Mouse (Mus musculus): ENCODE measurements around the gene 1500011B03Rik. TPM values are rescaled to one million over a fixed set of nuclear protein-coding genes. Genes with fewer than 3 reads are reported as not detected.
A peak's percentile ranks its signal among the peaks of the same experiment; 100 is the strongest.

Gene 1500011B03Rik
- polyA plus RNA-seq, 1 experiment, result 36.3 TPM

DNA sequence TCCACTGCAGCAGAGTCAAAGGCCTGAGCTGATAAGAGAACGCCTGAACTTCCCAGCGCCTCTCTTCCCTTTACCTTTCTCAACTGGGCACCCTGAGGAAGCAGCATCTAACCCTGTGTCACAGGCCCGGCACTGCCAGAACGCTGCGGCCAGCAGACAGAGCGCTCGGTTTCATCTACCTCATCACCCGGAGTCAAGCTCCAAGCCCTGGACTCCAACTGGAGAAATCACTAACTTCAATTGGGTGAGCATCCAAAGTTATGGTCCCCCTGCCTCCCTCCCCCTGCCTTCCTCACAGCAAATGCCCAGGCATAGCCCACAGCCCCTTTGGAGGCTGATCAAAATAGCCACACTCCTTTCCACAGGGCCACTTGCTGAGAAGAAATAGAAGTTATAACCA, 56.6 kb downstream of the 1500011B03Rik start:
- Histone ChIP-seq H3K4me1 (ENCODE audit: control insufficient read depth, insufficient read depth, low read length) (no peaks in the 10 kb centered on the region), H3K27ac (ENCODE audit: insufficient read depth, low read length) (no peak overlapping the region), H3K9me3 (replicated peaks; ENCODE audit: control insufficient read depth, insufficient read depth, low read length, poor library complexity, severe bottlenecking) (no peaks in the 10 kb centered on the region), H3K27me3 (ENCODE audit: control insufficient read depth, insufficient read depth, low read length, poor library complexity, severe bottlenecking) (no peaks in the 10 kb centered on the region), H3K9ac (ENCODE audit: low read depth, poor library complexity, severe bottlenecking) (no peak overlapping the region), H3K36me3 (ENCODE audit: control insufficient read depth, insufficient read depth, low read length, poor library complexity, severe bottlenecking) (no peaks in the 10 kb centered on the region), H3K4me3 (ENCODE audit: low read depth, low read length) (no peak overlapping the region)
- TF ChIP-seq CTCF (IDR thresholded peaks at IDR 0.05; ENCODE audit: low read depth, low read length), result no peak
- no peak for TF ChIP-seq EP300 (IDR thresholded peaks at IDR 0.05; ENCODE audit: insufficient read depth, low read depth, low read length)
- no peak for TF ChIP-seq POLR2A (IDR thresholded peaks at IDR 0.05; ENCODE audit: insufficient read depth, low read length)

- no peaks in the 10 kb centered on the region for H3K9me3 ChIP-seq (replicated peaks; ENCODE audit: control insufficient read depth, insufficient read depth, low read length, poor library complexity, severe bottlenecking)
- H3K27ac ChIP-seq (ENCODE audit: insufficient read depth, low read length), result no peak overlapping the region
- no peak overlapping the region for H3K9ac ChIP-seq (ENCODE audit: low read depth, poor library complexity, severe bottlenecking)
- no peaks in the 10 kb centered on the region for H3K4me1 ChIP-seq (ENCODE audit: control insufficient read depth, insufficient read depth, low read length)
- H3K4me3 ChIP-seq (ENCODE audit: low read depth, low read length), result no peak overlapping the region
- no peaks in the 10 kb centered on the region for H3K36me3 ChIP-seq (ENCODE audit: control insufficient read depth, insufficient read depth, low read length, poor library complexity, severe bottlenecking)
- no peaks in the 10 kb centered on the region for H3K27me3 ChIP-seq (ENCODE audit: control insufficient read depth, insufficient read depth, low read length, poor library complexity, severe bottlenecking)
- TF ChIP-seq EP300 (IDR thresholded peaks at IDR 0.05; ENCODE audit: insufficient read depth, low read depth, low read length) (no peak), CTCF (IDR thresholded peaks at IDR 0.05; ENCODE audit: low read depth, low read length) (peak; percentile 58), POLR2A (IDR thresholded peaks at IDR 0.05; ENCODE audit: insufficient read depth, low read length) (no peak)
Measured at GRCm38 (mm10) chr5:114764812-114765735, 58.2 kb downstream of the 1500011B03Rik start.

DNA sequence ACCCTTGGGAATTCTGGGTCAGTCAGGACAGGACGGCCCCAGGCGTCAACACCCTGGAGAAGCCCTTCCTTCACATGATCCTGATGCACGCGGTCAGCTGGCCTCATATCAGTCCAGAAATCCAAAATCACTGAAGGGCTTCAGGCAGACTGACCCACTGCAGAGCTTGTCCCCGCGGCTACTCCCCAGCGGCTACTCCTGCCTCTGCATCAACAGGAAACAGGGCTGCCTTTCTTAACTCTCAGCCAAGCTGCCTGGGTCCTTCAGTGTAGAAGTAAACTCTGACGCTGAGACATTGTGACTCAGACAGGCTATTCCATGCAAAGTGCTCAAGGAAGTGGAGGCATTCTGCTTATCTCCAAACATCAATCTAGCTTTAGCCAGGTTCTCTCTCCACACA, 61.3 kb downstream of the 1500011B03Rik start:
- Histone ChIP-seq H3K4me3 (ENCODE audit: low read depth, low read length) (no peak overlapping the region), H3K36me3 (ENCODE audit: control insufficient read depth, insufficient read depth, low read length, poor library complexity, severe bottlenecking) (no peaks in the 10 kb centered on the region), H3K27ac (ENCODE audit: insufficient read depth, low read length) (no peak overlapping the region), H3K27me3 (ENCODE audit: control insufficient read depth, insufficient read depth, low read length, poor library complexity, severe bottlenecking) (no peaks in the 10 kb centered on the region), H3K9me3 (replicated peaks; ENCODE audit: control insufficient read depth, insufficient read depth, low read length, poor library complexity, severe bottlenecking) (no peaks in the 10 kb centered on the region), H3K4me1 (ENCODE audit: control insufficient read depth, insufficient read depth, low read length) (no peaks in the 10 kb centered on the region), H3K9ac (ENCODE audit: low read depth, poor library complexity, severe bottlenecking) (no peak overlapping the region)
- no peak for TF ChIP-seq CTCF (IDR thresholded peaks at IDR 0.05; ENCODE audit: low read depth, low read length)
- no peak for TF ChIP-seq EP300 (IDR thresholded peaks at IDR 0.05; ENCODE audit: insufficient read depth, low read depth, low read length)
- no peak for TF ChIP-seq POLR2A (IDR thresholded peaks at IDR 0.05; ENCODE audit: insufficient read depth, low read length)

- Histone ChIP-seq H3K27ac (ENCODE audit: insufficient read depth, low read length) (no peak overlapping the region), H3K4me3 (ENCODE audit: low read depth, low read length) (no peak overlapping the region), H3K27me3 (ENCODE audit: control insufficient read depth, insufficient read depth, low read length, poor library complexity, severe bottlenecking) (no peaks in the 10 kb centered on the region), H3K4me1 (ENCODE audit: control insufficient read depth, insufficient read depth, low read length) (no peaks in the 10 kb centered on the region), H3K9ac (ENCODE audit: low read depth, poor library complexity, severe bottlenecking) (no peak overlapping the region), H3K36me3 (ENCODE audit: control insufficient read depth, insufficient read depth, low read length, poor library complexity, severe bottlenecking) (no peaks in the 10 kb centered on the region), H3K9me3 (replicated peaks; ENCODE audit: control insufficient read depth, insufficient read depth, low read length, poor library complexity, severe bottlenecking) (no peaks in the 10 kb centered on the region)
- TF ChIP-seq POLR2A (IDR thresholded peaks at IDR 0.05; ENCODE audit: insufficient read depth, low read length) (no peak), CTCF (IDR thresholded peaks at IDR 0.05; ENCODE audit: low read depth, low read length) (no peak), EP300 (IDR thresholded peaks at IDR 0.05; ENCODE audit: insufficient read depth, low read depth, low read length) (no peak)
Measured at GRCm38 (mm10) chr5:114759536-114760090, 63.7 kb downstream of the 1500011B03Rik start.

Other genes with a start within 250 kb of the 1500011B03Rik start
- gene Trpv4, start 165.0 kb downstream of the 1500011B03Rik start, polyA plus RNA-seq (2011; ENCODE audit: insufficient read depth, insufficient read length, low read depth, missing spikeins), result 3.9 and 4.2 TPM in 2 replicates
- gene Gltp, start 132.5 kb downstream of the 1500011B03Rik start, polyA plus RNA-seq (2011; ENCODE audit: insufficient read depth, insufficient read length, low read depth, missing spikeins), result 60.0 and 61.9 TPM in 2 replicates
- gene Tchp, start 115.7 kb downstream of the 1500011B03Rik start, polyA plus RNA-seq (2011; ENCODE audit: insufficient read depth, insufficient read length, low read depth, missing spikeins), result 11.2 and 11.5 TPM in 2 replicates
- gene Ankrd13a, start 48.8 kb downstream of the 1500011B03Rik start, polyA plus RNA-seq (2011; ENCODE audit: insufficient read depth, insufficient read length, low read depth, missing spikeins), result 70.6 and 71.8 TPM in 2 replicates
- gene Git2, start 48.0 kb downstream of the 1500011B03Rik start, polyA plus RNA-seq (2011; ENCODE audit: insufficient read depth, insufficient read length, low read depth, missing spikeins), result 42.0 and 43.6 TPM in 2 replicates
- gene 4930519G04Rik, start 30.2 kb upstream of the 1500011B03Rik start, polyA plus RNA-seq (2011; ENCODE audit: insufficient read depth, insufficient read length, low read depth, missing spikeins), result not detected in 2 replicates
- 0.21 TPM in 1 of 2 replicates, not detected in the other for gene Gm9936, start 35.2 kb upstream of the 1500011B03Rik start, polyA plus RNA-seq (2011; ENCODE audit: insufficient read depth, insufficient read length, low read depth, missing spikeins)
- 42.0 and 42.3 TPM in 2 replicates for gene Oasl2, start 73.5 kb upstream of the 1500011B03Rik start, polyA plus RNA-seq (2011; ENCODE audit: insufficient read depth, insufficient read length, low read depth, missing spikeins)
- gene Oasl1, start 99.8 kb upstream of the 1500011B03Rik start, polyA plus RNA-seq (2011; ENCODE audit: insufficient read depth, insufficient read length, low read depth, missing spikeins), result not detected in 2 replicates
- 21.7 and 22.8 TPM in 2 replicates for gene 2210016L21Rik, start 118.7 kb upstream of the 1500011B03Rik start, polyA plus RNA-seq (2011; ENCODE audit: insufficient read depth, insufficient read length, low read depth, missing spikeins)
- gene Hnf1a, start 147.6 kb upstream of the 1500011B03Rik start, polyA plus RNA-seq (2011; ENCODE audit: insufficient read depth, insufficient read length, low read depth, missing spikeins), result 1.3 and 1.9 TPM in 2 replicates
- gene Sppl3, start 187.7 kb upstream of the 1500011B03Rik start, polyA plus RNA-seq (2011; ENCODE audit: insufficient read depth, insufficient read length, low read depth, missing spikeins), result 69.2 and 80.9 TPM in 2 replicates

Measured in ES-Bruce4 (cell line).